Mouse (Mus musculus) bone marrow, adult 2 months (tissue): ENCODE data around the gene Arhgap10. TPM values are rescaled to one million over a fixed set of nuclear protein-coding genes. Genes with fewer than 3 reads are reported as not detected.

Experiments
- H3K27ac ChIP-seq: fragments of 200-500 bp; 2 replicates; pipeline ENCODE4 v1.5.1; 2012; ENCODE audit warnings: low read depth, mild to moderate bottlenecking, control low read depth, inconsistent platforms, low read length; ENCODE audit not compliant: control insufficient read depth, poor library complexity, insufficient read depth
- H3K4me1 ChIP-seq: fragments of 200-500 bp; 2 replicates; pipeline ENCODE4 v1.6.1; 2011; ENCODE audit warnings: low read length; ENCODE audit not compliant: control insufficient read depth, insufficient read depth
- H3K4me3 ChIP-seq: fragments of 200-500 bp; replicated peaks from 2 replicates; pipeline ENCODE3; 2011; ENCODE audit warnings: mild to moderate bottlenecking, low read depth, low read length, control low read depth; ENCODE audit not compliant: control insufficient read depth
- CTCF ChIP-seq: fragments of 200-500 bp; IDR thresholded peaks from 2 replicates; pipeline ENCODE4 v1.5.1; 2011; ENCODE audit warnings: low read length, control low read depth; ENCODE audit not compliant: control insufficient read depth, insufficient read depth
- POLR2A ChIP-seq: fragments of 200-500 bp; IDR thresholded peaks from 2 replicates; pipeline ENCODE4 v1.6.1; 2011; ENCODE audit warnings: low read depth, mild to moderate bottlenecking, control low read depth, low read length, borderline replicate concordance; ENCODE audit not compliant: control insufficient read depth
- WGBS: fragments of 180-500 bp; shearing (Covaris S2); methylation state at CpG from one replicate; pipeline ENCODE4 v1.1.7; 2018; 5-methylcytosine and 5-hydroxymethylcytosine counted together
- polyA plus RNA-seq: library from polyadenylated mRNA; stranded (reverse); fragments of >200 nt; gene quantifications from 2 replicates; pipeline ENCODE4 v1.2.4, GENCODE M21; 2011; ENCODE audit warnings: low replicate concordance; ENCODE audit not compliant: missing spikeins, insufficient read depth, insufficient read length

Arhgap10 gene
- polyA plus RNA-seq, 1 experiment = 11.8 TPM

DNA sequence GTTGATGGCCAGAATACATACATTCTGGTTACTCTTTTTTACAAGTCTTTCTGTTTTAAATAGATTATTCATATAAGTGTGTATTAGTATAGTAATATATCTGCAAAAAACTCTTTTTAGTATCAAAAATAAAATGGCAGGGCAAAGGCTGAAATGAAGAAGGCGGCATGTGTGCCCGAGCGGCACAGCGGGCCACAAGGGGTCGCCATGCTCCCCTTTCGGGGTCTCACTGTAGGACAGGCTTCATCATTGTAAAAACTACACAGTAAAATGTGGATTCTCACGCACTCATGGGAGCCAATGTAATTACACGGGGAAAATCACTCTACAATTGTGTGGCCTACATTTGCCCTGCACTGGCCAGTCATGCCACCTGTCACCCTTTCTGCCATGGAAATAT, 160.6 kb downstream of the Arhgap10 start:
- Histone ChIP-seq H3K4me1 (no peaks in the 10 kb centered on the region), H3K27ac (no peak overlapping the region), H3K4me3 (no peak overlapping the region)
- no peak for TF ChIP-seq POLR2A
- no peak for TF ChIP-seq CTCF
- 87% methylated on average over 8 of the region's 8 CpGs for WGBS

DNA sequence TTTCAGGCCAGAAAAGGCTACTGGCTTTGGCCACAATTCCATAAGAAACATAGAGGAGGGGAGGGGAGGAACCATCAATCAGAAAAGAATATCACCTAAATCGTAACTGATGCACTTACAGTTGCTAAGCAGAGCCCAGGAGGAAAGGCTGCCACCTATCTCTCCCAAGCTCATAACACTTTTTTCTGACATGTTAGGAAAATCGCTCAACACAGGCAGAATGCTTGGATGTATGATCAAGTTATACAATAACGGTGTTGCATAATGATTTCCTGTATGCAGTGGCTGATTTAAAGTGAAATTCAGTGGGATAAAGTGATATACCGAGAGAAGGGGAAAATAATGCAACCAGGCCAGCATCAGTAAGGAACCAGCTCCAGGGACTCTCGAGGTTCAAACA, 162.4 kb downstream of the Arhgap10 start:
- WGBS = 74% methylated on average over 5 of the region's 5 CpGs
- TF ChIP-seq CTCF (no peak), POLR2A (no peak)
- Histone ChIP-seq H3K4me3 (no peak overlapping the region), H3K4me1 (no peaks in the 10 kb centered on the region), H3K27ac (no peak overlapping the region)

DNA sequence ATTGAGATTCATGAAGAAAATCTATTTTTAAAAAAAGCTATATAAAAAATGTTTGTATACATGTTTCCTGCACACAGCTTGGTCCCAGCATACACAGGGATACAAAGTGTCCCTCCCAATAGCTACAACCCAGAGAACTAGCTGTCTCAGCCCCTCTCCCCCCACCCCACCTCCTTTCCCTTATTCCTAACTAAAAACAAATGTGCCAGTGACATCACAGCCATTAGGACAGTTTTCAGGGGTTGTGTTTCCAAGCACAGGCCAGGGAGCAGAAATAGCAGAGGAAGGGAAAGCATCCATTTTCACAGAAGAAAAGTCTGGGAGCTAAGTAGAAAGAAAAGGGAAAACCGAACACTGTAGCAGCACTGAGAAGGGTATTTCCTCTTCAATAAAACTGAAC, 163.6 kb downstream of the Arhgap10 start:
- no peak for TF ChIP-seq POLR2A
- no peak for TF ChIP-seq CTCF
- WGBS = 91% methylated on average over 1 of the region's 1 CpGs
- H3K4me3 ChIP-seq = no peak overlapping the region
- H3K4me1 ChIP-seq = no peaks in the 10 kb centered on the region
- H3K27ac ChIP-seq = no peak overlapping the region

DNA sequence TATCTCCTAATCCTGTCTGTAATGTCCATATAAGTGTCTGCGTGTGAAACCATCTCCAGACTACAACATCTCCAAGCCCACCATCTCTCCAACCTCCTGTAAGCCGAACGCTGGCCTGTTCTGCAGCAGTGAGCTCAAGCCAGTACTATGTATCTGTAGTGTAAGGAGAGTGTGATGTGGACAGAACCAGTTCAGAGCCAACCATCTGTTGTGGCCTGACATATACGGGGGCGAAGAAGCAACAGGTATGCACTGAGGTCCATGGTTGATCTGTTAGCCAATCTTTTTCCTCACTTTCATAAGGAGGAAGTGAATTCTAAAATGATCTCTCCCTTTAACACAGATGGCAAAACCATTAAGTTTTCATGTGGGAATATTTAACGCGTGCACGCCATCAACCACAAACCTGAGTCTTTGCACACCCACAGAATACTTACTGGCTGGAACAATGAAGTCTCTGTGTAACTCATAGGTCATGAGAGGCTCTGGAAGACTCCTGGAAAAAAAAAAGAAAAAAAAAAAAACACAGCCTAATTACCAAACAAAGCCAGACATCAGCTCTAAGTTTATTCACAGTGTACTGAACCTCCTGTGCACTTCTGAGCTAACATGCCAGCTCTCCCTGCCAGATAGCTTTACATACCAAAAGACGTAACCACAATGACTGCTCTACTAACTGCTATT, 166.4 kb downstream of the Arhgap10 start:
- H3K27ac ChIP-seq = no peak overlapping the region
- WGBS = 83% methylated on average over 9 of the region's 9 CpGs
- H3K4me3 ChIP-seq = no peak overlapping the region
- no peak for TF ChIP-seq CTCF
- no peak for TF ChIP-seq POLR2A
- H3K4me1 ChIP-seq = no peaks in the 10 kb centered on the region

DNA sequence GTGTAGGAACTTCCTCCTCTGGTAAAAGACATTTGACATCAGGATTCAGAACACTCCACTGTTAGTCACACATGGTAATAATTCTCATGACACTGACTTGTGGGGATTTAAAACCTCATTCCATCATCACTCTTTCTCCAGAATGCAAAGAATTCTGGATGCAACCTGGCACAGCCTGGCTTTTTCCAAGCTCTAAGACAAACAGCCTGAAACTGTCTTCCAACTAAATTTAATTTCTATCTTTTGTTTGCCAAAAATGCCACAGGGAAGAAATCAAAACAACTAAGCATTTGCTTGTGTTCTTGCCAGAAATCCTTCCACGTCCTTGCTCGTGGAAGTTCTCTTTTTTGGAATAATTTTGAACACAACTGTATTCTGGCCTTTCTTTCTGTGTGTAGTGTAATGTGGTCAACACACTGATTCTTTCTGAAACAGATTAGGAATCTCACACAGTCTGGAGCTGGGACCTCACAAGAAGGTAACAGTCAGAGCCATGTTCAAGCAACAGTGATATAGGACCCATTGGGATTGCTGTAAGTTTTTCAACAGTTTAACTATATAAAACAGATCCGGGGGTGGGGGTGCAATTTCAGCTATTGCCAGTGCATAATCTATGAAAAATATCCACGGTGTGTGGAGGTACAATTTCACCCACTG, 167.5 kb downstream of the Arhgap10 start:
- TF ChIP-seq CTCF (no peak), POLR2A (no peak)
- no peak overlapping the region for H3K27ac ChIP-seq
- 84% methylated on average over 4 of the region's 4 CpGs for WGBS
- no peaks in the 10 kb centered on the region for H3K4me1 ChIP-seq
- H3K4me3 ChIP-seq = no peak overlapping the region

DNA sequence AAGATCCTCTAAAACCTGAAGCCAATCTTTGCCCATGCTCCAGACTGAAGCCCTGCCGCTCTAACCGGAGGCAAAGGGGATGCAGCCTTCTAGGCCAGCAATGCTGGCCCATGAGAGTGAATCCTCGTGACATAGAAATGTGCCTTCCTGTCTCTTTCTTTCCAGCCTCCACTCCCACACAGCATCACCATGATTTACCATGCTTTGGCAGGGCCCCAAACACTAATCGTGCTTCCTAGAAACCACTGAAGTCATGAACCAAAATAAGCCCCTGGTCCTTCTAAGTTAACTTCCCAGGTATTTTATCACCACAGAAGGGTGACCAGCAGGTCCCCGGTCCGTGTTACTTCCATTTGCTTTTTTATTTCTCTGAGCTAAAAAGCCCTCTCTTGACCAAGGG, 173.8 kb downstream of the Arhgap10 start:
- TF ChIP-seq CTCF = no peak
- no peak for TF ChIP-seq POLR2A
- Histone ChIP-seq H3K4me1 (no peaks in the 10 kb centered on the region), H3K4me3 (no peak overlapping the region), H3K27ac (no peak overlapping the region)
- WGBS = 90% methylated on average over 6 of the region's 6 CpGs

DNA sequence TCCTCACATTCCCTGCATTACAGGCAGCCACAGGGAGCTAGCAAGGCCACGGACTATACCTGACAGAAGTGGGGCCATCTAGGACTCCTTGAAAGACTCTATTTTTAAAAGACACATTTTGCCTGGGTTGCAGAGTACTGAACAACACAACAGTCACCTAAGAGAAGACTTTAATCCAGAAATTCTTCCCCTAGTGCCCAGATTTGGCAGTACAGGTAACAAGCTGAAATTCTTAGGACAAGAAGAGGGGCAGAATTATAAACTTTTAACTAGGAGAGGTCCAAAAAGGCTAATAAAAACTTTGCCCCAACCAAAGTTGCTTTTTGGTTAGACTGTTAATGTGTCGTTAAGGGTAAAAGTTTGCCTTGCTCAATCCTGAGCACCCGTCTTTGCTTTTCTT, 174.4 kb downstream of the Arhgap10 start:
- Histone ChIP-seq H3K27ac (no peak overlapping the region), H3K4me3 (no peak overlapping the region), H3K4me1 (no peaks in the 10 kb centered on the region)
- no peak for TF ChIP-seq CTCF
- no peak for TF ChIP-seq POLR2A
- 81% methylated on average over 3 of the region's 3 CpGs for WGBS

DNA sequence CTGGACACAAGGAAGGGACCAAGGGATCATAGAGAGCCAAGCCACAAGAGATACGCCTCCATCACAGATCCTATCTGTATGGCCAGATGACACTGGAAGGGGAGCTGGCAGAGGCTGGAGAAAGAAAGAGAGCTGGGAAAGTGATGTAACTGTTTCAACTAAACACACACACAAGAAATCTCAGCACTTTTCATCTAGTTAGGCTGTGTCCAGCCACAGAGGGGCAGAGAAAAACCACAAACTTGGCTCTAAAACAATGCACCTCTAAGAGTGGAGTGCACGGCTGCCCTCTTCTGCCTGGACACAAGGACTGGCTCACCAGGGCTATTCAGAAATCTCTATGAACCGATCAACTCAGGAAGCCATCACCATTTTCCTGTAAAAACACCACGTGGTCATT, 175.6 kb downstream of the Arhgap10 start:
- TF ChIP-seq POLR2A = no peak
- TF ChIP-seq CTCF = no peak
- Histone ChIP-seq H3K4me3 (no peak overlapping the region), H3K27ac (no peak overlapping the region), H3K4me1 (no peaks in the 10 kb centered on the region)
- 62% methylated on average over 4 of the region's 4 CpGs for WGBS
